Mouse (Mus musculus) liver, adult 10 weeks (tissue): ENCODE data around the gene Hus1. TPM values are rescaled to one million over a fixed set of nuclear protein-coding genes. Genes with fewer than 3 reads are reported as not detected.

ENCODE experiments used
- polyA plus RNA-seq: library from polyadenylated mRNA; stranded (reverse); fragments of 350-450 nt; fragmentation: Illumina TruSeq; extraction: RNeasy Lipid Tissue Mini Kit (QIAGEN cat#74804); gene quantifications from one replicate; pipeline ENCODE4 v1.2.3, GENCODE M21; 2014; ENCODE audit warnings: low read depth, low replicate concordance

Hus1 gene
- polyA plus RNA-seq, result 5.4 TPM

DNA sequence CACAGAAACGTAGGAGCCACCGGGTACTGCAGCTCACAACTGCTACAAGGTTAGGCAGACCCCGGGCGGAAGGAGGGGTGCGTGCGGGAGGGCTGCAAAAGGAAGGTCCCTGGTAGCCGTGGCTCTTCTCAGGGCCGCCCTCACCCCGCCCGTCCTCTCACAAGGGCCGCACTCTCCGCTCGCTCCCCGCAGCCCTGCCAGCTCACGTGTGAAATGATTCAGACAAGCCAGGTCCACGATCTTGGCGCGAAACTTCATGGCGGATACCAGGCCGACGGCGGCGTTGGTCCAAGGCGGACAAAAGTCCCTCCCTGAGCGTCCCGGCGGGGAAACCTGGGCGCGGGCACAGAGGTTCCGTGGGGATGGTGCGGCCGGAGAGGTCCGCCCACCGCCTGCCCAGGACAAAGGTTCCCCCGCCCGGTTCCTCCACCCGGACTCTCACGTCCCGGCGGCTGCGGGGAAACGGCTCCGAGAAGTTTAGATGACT lies at the start of gene Hus1:
Hus1 (minus strand) TSS at position 339 of the 487 bp plus-strand sequence.

DNA sequence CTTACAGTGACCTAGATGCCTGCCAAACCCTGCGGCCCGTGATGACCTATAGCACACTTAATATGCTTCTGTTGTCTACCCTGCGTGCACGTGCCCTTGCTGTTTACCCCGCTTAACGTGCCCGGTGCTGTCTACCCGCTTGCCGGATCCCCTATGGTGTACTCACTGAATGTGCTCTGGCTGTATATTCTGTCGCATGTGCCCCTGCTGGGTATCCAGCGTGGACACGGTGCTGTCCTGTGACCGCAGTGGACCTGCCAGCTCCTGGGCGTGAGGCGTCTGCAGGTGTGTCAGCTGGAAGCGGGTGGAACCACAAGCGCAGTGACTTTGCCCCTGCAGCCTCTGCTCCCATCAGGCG lies 37.7 kb upstream of the Hus1 start, which contains the start of gene Sun3:
Sun3 (minus strand) TSS at position 289 of the 358 bp plus-strand sequence.

DNA sequence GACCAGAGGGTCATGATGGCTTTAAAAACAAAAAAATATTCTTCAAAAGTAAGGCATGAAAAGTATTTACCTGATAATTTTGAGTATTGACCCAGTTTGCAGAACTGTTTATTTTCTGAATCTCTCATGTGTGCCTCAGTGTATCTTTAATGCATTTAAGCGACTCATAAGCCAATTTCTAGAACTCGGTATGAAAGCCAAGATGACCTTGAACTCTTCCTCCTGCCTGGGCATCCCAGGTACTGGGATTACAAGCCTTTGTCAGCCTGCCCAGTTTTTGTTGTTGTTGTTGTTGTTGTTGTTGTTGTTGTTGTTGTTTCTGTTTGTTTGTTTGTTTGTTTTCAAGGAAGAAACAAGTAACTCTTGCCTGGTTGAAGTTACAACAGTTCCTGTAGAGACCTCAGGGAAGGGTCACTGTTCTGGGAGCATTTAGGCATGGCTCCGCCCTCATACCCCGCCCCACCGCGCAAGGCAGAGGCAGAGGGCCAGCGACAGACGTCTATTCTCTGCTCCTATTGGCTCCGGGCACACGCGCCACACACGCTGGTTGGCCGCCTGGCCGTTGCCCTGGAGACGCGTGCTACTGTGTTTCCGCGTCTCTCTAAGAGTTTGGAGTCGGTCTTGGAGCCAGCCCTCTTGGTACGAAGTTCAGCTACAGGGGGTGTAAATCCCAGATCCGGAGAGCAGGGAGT lies 37.2 kb upstream of the Hus1 start, which contains the start of gene Gm11992:
Gm11992 (plus strand) TSS at position 584 of the 692 bp plus-strand sequence.

DNA sequence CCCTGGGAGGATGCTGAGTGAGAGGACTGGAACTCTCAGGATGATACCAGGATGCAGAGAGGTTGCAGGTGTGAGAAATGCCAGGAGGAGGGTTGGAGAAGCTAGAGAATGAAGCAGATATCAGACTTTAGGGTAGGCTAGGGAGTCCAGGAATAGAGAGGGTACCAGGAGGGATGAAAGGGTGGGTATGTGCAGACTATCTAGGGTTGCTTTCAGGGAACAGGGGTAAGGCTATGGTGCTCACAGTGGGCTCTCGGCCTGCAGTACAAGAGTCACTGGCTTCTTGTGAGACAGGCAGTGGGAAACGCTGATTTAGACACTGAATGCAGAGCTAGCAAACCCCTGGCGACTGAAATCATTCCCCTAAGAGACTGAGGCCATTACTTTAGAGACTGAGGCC lies 37.8 kb downstream of the Hus1 start, which contains the start of gene Pkd1l1:
Pkd1l1 (minus strand) TSS at position 101 of the 400 bp plus-strand sequence.

Other genes starting within 250 kb of the Hus1 start
- not detected for gene Pkd1l1, start 37.9 kb downstream of the Hus1 start, polyA plus RNA-seq
- 1.3 TPM for gene Gm11992, start 37.4 kb upstream of the Hus1 start, polyA plus RNA-seq
- 1.1 TPM for gene Sun3, start 37.8 kb upstream of the Hus1 start, polyA plus RNA-seq
- 3.4 TPM for gene Upp1, start 106.9 kb upstream of the Hus1 start, polyA plus RNA-seq
- gene Abca13, start 180.8 kb upstream of the Hus1 start, polyA plus RNA-seq, result not detected